Mouse (Mus musculus): ENCODE results near the gene Kbtbd13. TPM values are rescaled to one million over a fixed set of nuclear protein-coding genes. Genes with fewer than 3 reads are reported as not detected.
"Not testable (repeated sequence)": the region's sequence is repeated elsewhere in the genome, so short reads cannot be mapped to it uniquely, and the experiment has no call there.

Gene Kbtbd13
- polyA plus RNA-seq, 1 experiment from 2014 or later, result 0.47 TPM

DNA sequence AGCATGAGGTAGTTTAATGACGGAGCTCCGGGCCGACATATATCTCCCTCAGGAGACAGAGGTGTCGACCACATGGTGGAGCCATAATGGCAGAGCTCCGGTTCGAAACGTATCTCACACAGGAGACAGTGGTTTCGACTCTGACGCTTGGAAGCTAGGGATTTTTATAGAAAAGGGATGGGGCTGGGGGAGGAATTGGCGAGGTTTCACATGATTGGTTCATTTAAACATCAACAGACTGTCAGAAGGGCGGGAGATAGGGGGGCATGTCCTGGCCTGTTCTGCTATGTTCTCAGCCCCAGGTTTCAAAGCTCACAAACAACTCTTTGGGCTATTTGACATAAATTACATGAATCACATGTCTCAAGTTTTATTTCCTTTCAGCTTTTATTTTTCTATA, 46.0 kb downstream of the Kbtbd13 start:
- not testable (repeated sequence) for H3K9me3 ChIP-seq, H3K36me3 ChIP-seq, H3K27me3 ChIP-seq
- peak overlapping the region; percentile 96 for H3K27ac ChIP-seq (replicated peaks)
- H3K4me2 ChIP-seq, result peak overlapping the region; percentile 97
- peak overlapping the region; percentile 100 for H3K4me3 ChIP-seq
- 52% methylated on average over 11 of the region's 11 CpGs for WGBS
- H3K4me1 ChIP-seq (replicated peaks), result peaks cover 33% of the 10 kb centered on the region
- peak; percentile 32; the same call in 1 of the 2 replicates for ATAC-seq (ENCODE audit: low read depth)
- peak overlapping the region; percentile 64 for H3K9ac ChIP-seq

DNA sequence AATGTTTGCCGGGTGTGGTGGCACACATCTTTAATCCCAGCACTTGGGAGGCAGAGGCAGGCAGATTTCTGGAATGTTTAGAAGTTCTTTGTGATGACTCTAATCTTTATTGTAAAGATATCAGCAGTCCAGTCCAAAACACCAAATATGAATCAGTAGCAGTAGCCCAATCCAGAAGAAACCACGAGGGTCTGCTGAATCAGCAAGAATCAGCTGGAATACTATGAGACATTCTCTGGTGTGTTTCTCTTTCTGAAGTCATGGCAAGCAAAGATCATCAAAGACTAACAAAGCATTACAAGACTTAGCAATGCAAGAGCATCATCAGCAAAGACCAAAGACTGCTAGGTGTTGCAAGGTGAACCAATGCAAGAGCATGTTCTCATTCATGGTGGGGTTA, 51.0 kb downstream of the Kbtbd13 start:
- no peak overlapping the region for H3K4me2 ChIP-seq
- no peaks in the 10 kb centered on the region for H3K9me3 ChIP-seq
- no peak overlapping the region for H3K9ac ChIP-seq
- no peak overlapping the region for H3K27ac ChIP-seq (replicated peaks)
- no peak overlapping the region for H3K4me3 ChIP-seq
- no peaks in the 10 kb centered on the region for H3K36me3 ChIP-seq
- H3K27me3 ChIP-seq, result no peaks in the 10 kb centered on the region; the same call in 1 of the 2 replicates
- no peak for ATAC-seq (ENCODE audit: low read depth)
- 85% methylated on average over 2 of the region's 2 CpGs for WGBS
- peaks cover 5% of the 10 kb centered on the region; the same call in 1 of the 2 replicates for H3K4me1 ChIP-seq (replicated peaks)

GRCm38 (mm10) chr9:65339146-65339545, 52.3 kb downstream of the Kbtbd13 start:
- no peak overlapping the region for H3K4me2 ChIP-seq
- H3K4me3 ChIP-seq, result no peak overlapping the region
- no peaks in the 10 kb centered on the region; the same call in 1 of the 2 replicates for H3K27me3 ChIP-seq
- no peaks in the 10 kb centered on the region for H3K4me1 ChIP-seq (replicated peaks)
- no peak for ATAC-seq (ENCODE audit: low read depth)
- no peak overlapping the region for H3K9ac ChIP-seq
- H3K36me3 ChIP-seq, result no peaks in the 10 kb centered on the region
- WGBS, result 90% methylated on average over 4 of the region's 4 CpGs
- H3K27ac ChIP-seq (replicated peaks), result no peak overlapping the region
- no peaks in the 10 kb centered on the region for H3K9me3 ChIP-seq

Other genes starting within 250 kb of the Kbtbd13 start
- 5.4 and 6.8 TPM in 2 replicates for gene Parp16, start 196.3 kb downstream of the Kbtbd13 start, polyA plus RNA-seq (2015; fragmentation: Nextera tagmentation; extraction: Ambion mirVana)
- 0.36 and 0.53 TPM in 2 replicates for gene Cilp, start 126.5 kb downstream of the Kbtbd13 start, polyA plus RNA-seq (2015; fragmentation: Nextera tagmentation; extraction: Ambion mirVana)
- gene Clpx, start 97.4 kb downstream of the Kbtbd13 start, polyA plus RNA-seq (2015; fragmentation: Nextera tagmentation; extraction: Ambion mirVana), result 42.9 and 43.6 TPM in 2 replicates
- gene Pdcd7, start 45.5 kb downstream of the Kbtbd13 start, polyA plus RNA-seq (2015; fragmentation: Nextera tagmentation; extraction: Ambion mirVana), result 10.0 and 10.9 TPM in 2 replicates
- gene Ubap1l, start 30.6 kb downstream of the Kbtbd13 start, polyA plus RNA-seq (2015; fragmentation: Nextera tagmentation; extraction: Ambion mirVana), result 1.6 and 2.0 TPM in 2 replicates
- gene Rasl12, start 6.9 kb upstream of the Kbtbd13 start, polyA plus RNA-seq (2015; fragmentation: Nextera tagmentation; extraction: Ambion mirVana), result 6.6 and 7.7 TPM in 2 replicates
- not detected in 2 replicates for gene Slc51b, start 31.3 kb upstream of the Kbtbd13 start, polyA plus RNA-seq (2015; fragmentation: Nextera tagmentation; extraction: Ambion mirVana)
- 23.3 and 25.5 TPM in 2 replicates for gene Mtfmt, start 44.1 kb upstream of the Kbtbd13 start, polyA plus RNA-seq (2015; fragmentation: Nextera tagmentation; extraction: Ambion mirVana)
- gene Spg21, start 69.3 kb upstream of the Kbtbd13 start, polyA plus RNA-seq (2015; fragmentation: Nextera tagmentation; extraction: Ambion mirVana), result 138 and 143 TPM in 2 replicates
- gene Ankdd1a, start 128.5 kb upstream of the Kbtbd13 start, polyA plus RNA-seq (2015; fragmentation: Nextera tagmentation; extraction: Ambion mirVana), result 0.59 and 0.60 TPM in 2 replicates
- gene Plekho2, start 188.4 kb upstream of the Kbtbd13 start, polyA plus RNA-seq (2015; fragmentation: Nextera tagmentation; extraction: Ambion mirVana), result 7.6 and 9.5 TPM in 2 replicates
- 3.1 and 3.2 TPM in 2 replicates for gene Pif1, start 195.5 kb upstream of the Kbtbd13 start, polyA plus RNA-seq (2015; fragmentation: Nextera tagmentation; extraction: Ambion mirVana)
- 6.2 and 6.3 TPM in 2 replicates for gene Rbpms2, start 238.0 kb upstream of the Kbtbd13 start, polyA plus RNA-seq (2015; fragmentation: Nextera tagmentation; extraction: Ambion mirVana)

Measured in neural tube, embryonic 13.5 days (tissue).